Mouse (Mus musculus) liver, postnatal 0 days (tissue): ENCODE results near the gene Styk1.

Source experiments
- CTCF ChIP-seq: sonication (generic); IDR thresholded peaks from 2 replicates; pipeline ENCODE4 v1.5.1; 2016; ENCODE audit warnings: antibody characterized with exemption, low read depth
- EP300 ChIP-seq: IDR thresholded peaks from 2 replicates; pipeline ENCODE4 v1.6.1; 2016; ENCODE audit warnings: antibody characterized with exemption, low read depth, mild to moderate bottlenecking

DNA sequence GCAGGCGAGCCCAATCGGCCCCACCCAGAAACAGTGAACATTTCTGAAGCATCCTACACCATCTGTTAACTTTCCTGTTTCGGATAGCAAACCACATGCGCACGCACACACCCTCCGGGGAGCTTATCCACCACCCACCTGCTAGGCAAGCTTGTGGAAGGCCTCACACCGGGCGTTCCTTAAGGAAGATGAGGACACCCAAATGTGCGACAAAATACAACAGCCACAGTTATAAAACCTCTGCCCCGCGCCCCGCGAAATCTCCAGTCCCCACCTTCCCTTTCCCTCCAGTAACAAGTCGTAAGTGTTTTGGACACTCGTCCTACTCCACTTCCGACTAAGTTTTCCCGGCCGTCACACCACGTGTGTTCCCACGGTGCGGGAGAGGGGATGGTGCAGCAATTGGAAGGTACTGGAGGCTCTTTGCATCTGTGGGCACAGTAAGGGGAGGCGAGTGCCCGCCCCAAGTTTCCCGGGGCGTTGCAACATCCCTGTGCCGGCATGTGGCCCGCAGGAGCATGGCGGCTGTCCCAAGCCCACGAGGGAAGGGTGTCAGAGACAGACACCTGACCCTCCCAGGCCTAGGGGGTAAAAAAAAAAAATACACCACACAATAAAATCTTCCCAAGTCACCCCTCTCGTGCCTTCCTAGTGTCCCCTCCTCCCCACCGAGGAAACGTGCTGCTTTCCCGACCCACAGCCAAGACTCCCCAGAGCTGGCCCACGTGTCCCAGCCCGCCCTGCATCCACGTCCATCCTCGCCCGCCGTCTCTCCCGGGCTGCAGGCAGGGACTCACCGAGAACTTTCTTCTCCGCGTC lies 34.0 kb upstream of the Styk1 start:
- TF ChIP-seq CTCF (no peak), EP300 (peak; percentile 77)
